Mouse (Mus musculus) stomach, postnatal 0 days (tissue): Measurements from ENCODE around the gene Hsd17b3. TPM values are rescaled to one million over a fixed set of nuclear protein-coding genes. Genes with fewer than 3 reads are reported as not detected.
A peak's percentile ranks its signal among the peaks of the same experiment; 100 is the strongest.
"Not testable (repeated sequence)": the region's sequence is repeated elsewhere in the genome, so short reads cannot be mapped to it uniquely, and the experiment has no call there.

Experiments used
- ATAC-seq: fragments of 200-750 bp; cut with Nextera tagmentation; 2 replicates; pipeline ENCODE4 v1.8.0; 2017; ENCODE audit not compliant: low FRiP score, low TSS enrichment
- DNase-seq: peaks from one replicate; pipeline ENCODE4 v3.0.0-alpha.2; 2016; ENCODE audit warnings: low spot score
- H3K27ac ChIP-seq: fragments of 300-500 bp; sonication (generic); replicated peaks from 2 replicates; pipeline ENCODE4 v1.5.1; 2014; ENCODE audit warnings: mild to moderate bottlenecking, control low read depth
- H3K27me3 ChIP-seq: fragments of 300-500 bp; sonication (generic); 2 replicates; pipeline ENCODE4 v1.6.1; 2014; ENCODE audit warnings: low read length; ENCODE audit not compliant: control insufficient read depth, insufficient read depth
- H3K36me3 ChIP-seq: fragments of 300-500 bp; sonication (generic); 2 replicates; pipeline ENCODE4 v1.6.1; 2014; ENCODE audit warnings: low read length, mixed read lengths; ENCODE audit not compliant: control insufficient read depth, insufficient read depth
- H3K4me1 ChIP-seq: fragments of 300-500 bp; sonication (generic); replicated peaks from 2 replicates; pipeline ENCODE4 v1.6.1; 2014; ENCODE audit warnings: antibody characterized with exemption; ENCODE audit not compliant: control insufficient read depth, insufficient read depth
- H3K4me2 ChIP-seq: fragments of 300-500 bp; sonication (generic); replicated peaks from 2 replicates; pipeline ENCODE4 v1.6.1; 2014; ENCODE audit warnings: low read depth, mild to moderate bottlenecking, control low read depth, moderate library complexity
- H3K4me3 ChIP-seq: fragments of 300-500 bp; sonication (generic); 2 replicates; pipeline ENCODE4 v1.5.1; 2014; ENCODE audit warnings: low read depth, low read length, control low read depth
- H3K9ac ChIP-seq: fragments of 300-500 bp; sonication (generic); 2 replicates; pipeline ENCODE4 v1.6.1; 2014; ENCODE audit warnings: mild to moderate bottlenecking, low read length, control low read depth, mixed read lengths
- H3K9me3 ChIP-seq: fragments of 300-500 bp; sonication (generic); 2 replicates; pipeline ENCODE4 v1.6.1; 2016; ENCODE audit warnings: low read length; ENCODE audit not compliant: control insufficient read depth
- CTCF ChIP-seq: IDR thresholded peaks from 2 replicates; pipeline ENCODE4 v1.5.1; 2016; ENCODE audit warnings: antibody characterized with exemption, low read depth, mild to moderate bottlenecking, moderate library complexity
- EP300 ChIP-seq: optimal IDR thresholded peaks from 2 replicates; pipeline ENCODE3; 2016; ENCODE audit warnings: antibody characterized with exemption
- WGBS: fragments of 180-500 bp; shearing (Covaris S2); extraction: QIAGEN DNeasy Blood & Tissue Kit; methylation state at CpG from one replicate; pipeline ENCODE4 v1.1.7; 2014; 5-methylcytosine and 5-hydroxymethylcytosine counted together
- polyA plus RNA-seq: library from polyadenylated mRNA; unstranded; fragments of >200 nt; fragmentation: Nextera tagmentation; extraction: Ambion mirVana; gene quantifications from 2 replicates; pipeline ENCODE4 v1.2.1, GENCODE M21; 2015

Hsd17b3 gene
- polyA plus RNA-seq, 1 experiment from 2014 or later = not detected

DNA sequence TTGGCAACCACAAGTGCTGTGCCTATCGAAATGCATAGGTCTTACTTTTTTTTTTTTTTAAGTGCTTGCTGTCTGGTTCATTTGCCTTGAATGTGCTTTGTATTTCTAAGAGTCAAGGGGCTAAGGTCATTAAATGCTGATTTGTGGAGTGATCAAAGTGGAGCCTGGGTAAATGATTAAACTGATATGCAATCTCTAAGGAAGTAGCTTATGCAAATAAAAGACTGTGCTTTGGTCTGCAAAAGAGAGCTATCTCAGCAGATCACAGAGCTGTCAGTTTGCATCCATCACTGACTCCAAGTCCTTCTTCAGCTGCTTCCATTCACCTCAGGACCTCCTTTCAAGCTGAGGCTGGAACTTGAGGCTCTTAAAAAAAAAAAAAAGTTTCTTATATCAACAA lies 35.1 kb downstream of the Hsd17b3 start:
- 45% methylated on average over 1 of the region's 1 CpGs for WGBS
- no peak overlapping the region for H3K4me2 ChIP-seq
- H3K9me3 ChIP-seq = no peaks in the 10 kb centered on the region
- no peak for ATAC-seq
- no peaks in the 10 kb centered on the region for H3K36me3 ChIP-seq
- TF ChIP-seq CTCF = no peak
- TF ChIP-seq EP300 = no peak
- H3K27ac ChIP-seq = no peak overlapping the region
- H3K9ac ChIP-seq = no peak overlapping the region
- no peak overlapping the region for H3K4me3 ChIP-seq
- H3K27me3 ChIP-seq = no peaks in the 10 kb centered on the region
- no peaks in the 10 kb centered on the region for H3K4me1 ChIP-seq
- no peak for DNase-seq

DNA sequence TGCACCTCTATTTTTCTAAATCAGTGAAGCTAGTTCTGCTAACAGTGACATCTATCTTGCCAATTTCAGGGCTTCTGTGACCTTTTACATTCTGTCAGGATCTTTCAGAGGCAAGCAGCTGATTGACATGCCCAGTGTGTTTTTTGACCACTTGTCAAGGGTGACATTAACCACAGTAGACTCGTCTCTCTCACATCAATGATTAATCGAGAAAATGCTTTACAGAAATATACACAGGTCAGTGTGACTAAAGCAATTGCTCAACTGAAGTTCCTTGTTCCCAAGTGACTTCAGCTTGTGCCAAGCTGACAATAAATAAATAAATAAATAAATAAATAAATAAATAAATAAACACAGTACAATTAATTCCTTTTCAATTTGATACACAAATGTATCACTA lies 36.7 kb downstream of the Hsd17b3 start:
- not testable (repeated sequence) for H3K27me3 ChIP-seq, H3K27ac ChIP-seq, H3K36me3 ChIP-seq, H3K9ac ChIP-seq, H3K9me3 ChIP-seq, ATAC-seq, H3K4me1 ChIP-seq, DNase-seq, H3K4me2 ChIP-seq, H3K4me3 ChIP-seq
- 83% methylated on average over 2 of the region's 2 CpGs for WGBS

DNA sequence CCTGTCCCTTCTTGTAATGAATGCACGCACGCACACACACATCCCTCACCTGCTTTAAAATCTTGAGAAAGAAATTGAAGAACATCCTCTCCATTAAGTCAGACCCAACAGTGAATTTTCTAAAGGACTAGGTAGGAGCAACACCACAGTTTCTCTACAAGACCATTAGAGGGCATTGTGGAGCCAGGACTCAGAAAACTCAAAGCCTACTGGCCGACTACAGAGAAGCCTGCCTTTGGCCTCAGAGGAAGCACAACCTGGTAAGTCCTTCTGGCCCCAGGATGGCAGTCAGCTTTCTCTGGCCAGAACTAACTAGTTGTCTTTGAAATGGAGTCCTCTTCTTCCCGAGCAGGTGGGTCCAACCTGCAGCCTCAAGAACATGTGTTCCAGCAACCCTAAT lies 38.1 kb downstream of the Hsd17b3 start:
- no peaks in the 10 kb centered on the region for H3K9me3 ChIP-seq
- no peak overlapping the region for H3K4me3 ChIP-seq
- H3K4me2 ChIP-seq = no peak overlapping the region
- no peaks in the 10 kb centered on the region for H3K4me1 ChIP-seq
- no peak overlapping the region for H3K27ac ChIP-seq
- H3K9ac ChIP-seq = no peak overlapping the region
- TF ChIP-seq CTCF (peak; percentile 63), EP300 (no peak)
- DNase-seq = peak; percentile 21
- no peak for ATAC-seq
- WGBS = 65% methylated on average over 4 of the region's 4 CpGs
- H3K36me3 ChIP-seq = no peaks in the 10 kb centered on the region
- no peaks in the 10 kb centered on the region for H3K27me3 ChIP-seq

DNA sequence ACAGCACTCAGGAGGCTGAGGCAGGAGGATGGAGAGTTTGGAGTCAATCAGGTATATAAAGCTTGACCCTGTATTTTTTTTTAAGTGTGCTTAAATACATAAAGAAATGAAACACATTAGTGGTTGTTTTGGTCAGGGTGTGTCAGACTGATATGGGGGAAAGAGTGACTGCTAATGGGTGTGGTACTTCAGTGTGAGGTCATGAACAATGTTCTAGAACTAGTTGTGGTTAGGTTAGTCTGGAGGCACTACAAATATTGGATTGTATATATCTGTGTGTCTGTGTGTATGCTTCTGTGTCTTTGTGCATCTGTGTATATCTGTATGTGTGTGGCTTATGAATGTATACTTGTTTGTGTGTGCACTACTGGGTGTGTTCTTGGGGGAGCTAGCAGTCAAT lies 39.5 kb downstream of the Hsd17b3 start:
- no peaks in the 10 kb centered on the region for H3K27me3 ChIP-seq
- DNase-seq (no peak), ATAC-seq (peak; percentile 80)
- no peaks in the 10 kb centered on the region for H3K9me3 ChIP-seq
- H3K9ac ChIP-seq = no peak overlapping the region
- no peak overlapping the region for H3K4me3 ChIP-seq
- H3K4me2 ChIP-seq = no peak overlapping the region
- no peaks in the 10 kb centered on the region for H3K4me1 ChIP-seq
- H3K27ac ChIP-seq = no peak overlapping the region
- H3K36me3 ChIP-seq = no peaks in the 10 kb centered on the region
- TF ChIP-seq EP300 (no peak), CTCF (no peak)

DNA sequence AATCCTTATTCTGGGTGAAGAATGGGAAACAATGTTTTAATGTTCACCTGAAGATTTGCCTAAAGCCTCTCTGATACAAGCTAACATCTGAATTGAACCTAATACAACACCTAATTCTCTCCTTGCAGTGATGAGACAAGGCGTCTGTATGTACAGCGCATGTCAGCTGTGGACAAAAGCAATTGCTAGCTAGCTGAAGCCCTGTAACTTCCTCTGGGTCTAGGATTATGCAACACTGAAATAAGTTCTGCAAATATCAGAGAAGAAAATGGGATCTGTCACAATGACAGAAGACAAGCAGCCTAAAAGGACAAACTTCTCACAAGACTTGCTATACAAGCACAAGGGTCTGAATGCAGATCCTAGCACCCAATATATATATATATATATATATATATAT lies 40.6 kb downstream of the Hsd17b3 start:
- H3K9me3 ChIP-seq = no peaks in the 10 kb centered on the region
- 87% methylated on average over 2 of the region's 2 CpGs for WGBS
- no peaks in the 10 kb centered on the region for H3K36me3 ChIP-seq
- H3K4me3 ChIP-seq = no peak overlapping the region
- TF ChIP-seq EP300 = no peak
- no peak for TF ChIP-seq CTCF
- no peaks in the 10 kb centered on the region for H3K4me1 ChIP-seq
- DNase-seq (no peak), ATAC-seq (no peak)
- no peak overlapping the region for H3K27ac ChIP-seq
- no peak overlapping the region for H3K9ac ChIP-seq
- H3K27me3 ChIP-seq = no peaks in the 10 kb centered on the region
- H3K4me2 ChIP-seq = no peak overlapping the region

DNA sequence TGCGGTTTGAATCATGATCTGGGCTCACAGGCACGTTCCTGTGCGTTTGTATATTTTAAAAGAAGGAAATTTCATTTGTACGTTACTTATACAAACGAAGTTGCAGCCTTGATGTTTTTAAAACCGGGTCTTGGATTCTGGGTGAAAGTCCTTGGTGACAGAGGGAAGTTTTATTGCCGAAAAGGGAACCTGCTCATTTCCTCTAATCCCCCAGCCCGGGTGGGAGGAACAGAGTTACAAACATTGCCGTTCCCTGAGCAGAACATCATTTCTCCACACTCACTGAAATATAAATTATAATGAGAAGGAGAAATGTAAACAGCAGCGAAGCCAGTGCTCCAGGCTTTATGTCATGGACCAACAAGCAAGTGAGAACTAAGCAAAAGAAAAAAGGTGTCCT lies 49.1 kb downstream of the Hsd17b3 start:
- DNase-seq = no peak
- Histone ChIP-seq H3K9ac (no peak overlapping the region), H3K9me3 (no peaks in the 10 kb centered on the region), H3K27me3 (no peaks in the 10 kb centered on the region), H3K4me2 (peak overlapping the region; percentile 9), H3K4me1 (no peaks in the 10 kb centered on the region), H3K36me3 (no peaks in the 10 kb centered on the region), H3K27ac (no peak overlapping the region), H3K4me3 (no peak overlapping the region)
- TF ChIP-seq EP300 = no peak
- TF ChIP-seq CTCF = no peak
- 24% methylated on average over 10 of the region's 10 CpGs for WGBS
- ATAC-seq = no peak
